Mouse (Mus musculus) ZHBTc4 (cell line): ENCODE data around the gene Magix.

Experiments
- DNase-seq: peaks from one replicate; pipeline ENCODE4 v3.0.0-alpha.2; 2011; ENCODE audit warnings: low read depth, low spot score

Magix gene

DNA sequence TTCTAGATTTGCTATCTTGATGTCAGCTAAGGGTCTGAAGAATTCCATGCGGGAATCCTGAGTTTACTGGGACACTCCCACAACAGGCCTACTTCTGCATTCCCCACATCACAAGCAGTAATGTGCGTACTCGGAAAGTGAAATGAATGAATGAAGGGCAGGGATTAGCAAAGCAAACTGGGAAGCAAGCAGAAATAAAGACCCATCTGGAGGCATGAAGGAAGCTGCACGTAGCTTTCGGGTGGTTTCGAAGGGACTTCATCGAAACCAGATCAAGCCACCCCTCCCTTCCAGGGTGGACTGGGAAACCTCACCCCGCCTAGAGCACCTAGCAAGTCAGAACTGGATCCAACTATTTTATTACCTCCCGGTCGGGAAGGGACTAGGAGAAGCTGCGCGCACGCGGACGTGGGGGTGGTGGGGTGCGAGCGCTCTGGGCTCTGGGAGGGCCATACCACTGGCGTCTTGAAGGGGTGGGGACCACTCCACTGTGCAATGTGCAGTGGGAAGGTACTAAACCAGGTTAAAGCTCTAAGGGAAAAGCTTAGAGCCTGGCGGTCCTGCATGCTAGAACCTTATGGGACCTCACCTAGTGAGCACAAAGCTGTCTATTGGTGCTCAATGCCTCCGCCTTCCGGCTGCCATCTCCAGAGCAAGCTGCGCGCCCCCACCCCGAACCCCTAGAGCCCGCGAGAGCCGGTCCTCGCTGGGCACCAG is 6.6 kb downstream of the Magix start:
- DNase-seq: peak; percentile 88

DNA sequence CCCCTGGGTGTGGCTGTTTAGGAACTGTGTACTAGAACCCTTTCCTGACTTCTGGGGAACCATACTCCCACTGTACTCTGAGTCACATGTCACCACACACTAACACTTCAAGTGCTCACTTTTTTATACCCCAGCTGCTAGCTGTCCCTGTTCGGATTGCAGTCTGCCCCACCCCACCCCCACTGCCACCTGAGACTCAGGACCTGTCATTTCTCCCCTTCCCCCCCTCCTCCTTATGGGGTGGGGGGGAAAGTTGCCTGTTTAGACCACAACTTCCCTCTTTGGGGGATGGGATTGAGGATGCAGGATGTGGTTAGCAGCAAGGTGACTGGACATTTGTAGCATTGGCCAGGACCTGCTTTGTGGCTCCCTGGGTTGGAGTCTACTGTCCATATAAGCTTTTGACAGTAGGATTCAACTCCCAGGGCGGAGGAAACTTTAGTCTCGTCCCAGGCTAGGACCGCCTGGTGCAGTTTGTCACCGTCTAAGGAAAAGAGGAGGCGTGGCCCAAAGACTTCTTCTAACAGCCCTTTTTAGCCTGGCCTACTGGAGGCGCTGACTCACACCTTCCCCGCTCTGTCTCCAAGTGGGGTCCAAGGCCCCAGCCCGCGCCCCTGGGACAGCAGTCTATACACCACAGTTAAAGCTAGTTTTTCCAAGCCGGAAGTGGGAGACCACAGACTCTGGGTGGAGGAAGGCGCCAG is 7.3 kb downstream of the Magix start:
- DNase-seq: peak; percentile 76

DNA sequence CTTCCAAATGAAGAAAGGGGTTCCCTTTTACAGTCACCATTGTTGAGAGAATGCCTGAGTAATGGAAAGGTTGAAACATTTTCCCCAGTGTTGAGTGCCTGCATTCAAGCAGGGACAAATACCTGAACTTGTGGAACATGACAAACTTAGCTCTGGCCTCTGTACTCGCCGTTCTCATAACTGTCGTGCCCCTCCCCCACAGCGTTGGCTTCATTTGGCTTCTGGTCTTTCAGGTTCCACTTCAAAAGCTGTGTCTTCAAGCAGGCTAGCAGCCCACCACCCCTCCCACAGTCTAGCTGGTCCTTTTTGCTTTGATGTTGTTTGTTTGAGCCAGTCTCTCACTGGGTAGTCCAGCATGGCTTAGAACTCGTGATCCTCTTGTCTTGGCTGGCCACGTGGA is 8.3 kb downstream of the Magix start:
- DNase-seq: no peak

DNA sequence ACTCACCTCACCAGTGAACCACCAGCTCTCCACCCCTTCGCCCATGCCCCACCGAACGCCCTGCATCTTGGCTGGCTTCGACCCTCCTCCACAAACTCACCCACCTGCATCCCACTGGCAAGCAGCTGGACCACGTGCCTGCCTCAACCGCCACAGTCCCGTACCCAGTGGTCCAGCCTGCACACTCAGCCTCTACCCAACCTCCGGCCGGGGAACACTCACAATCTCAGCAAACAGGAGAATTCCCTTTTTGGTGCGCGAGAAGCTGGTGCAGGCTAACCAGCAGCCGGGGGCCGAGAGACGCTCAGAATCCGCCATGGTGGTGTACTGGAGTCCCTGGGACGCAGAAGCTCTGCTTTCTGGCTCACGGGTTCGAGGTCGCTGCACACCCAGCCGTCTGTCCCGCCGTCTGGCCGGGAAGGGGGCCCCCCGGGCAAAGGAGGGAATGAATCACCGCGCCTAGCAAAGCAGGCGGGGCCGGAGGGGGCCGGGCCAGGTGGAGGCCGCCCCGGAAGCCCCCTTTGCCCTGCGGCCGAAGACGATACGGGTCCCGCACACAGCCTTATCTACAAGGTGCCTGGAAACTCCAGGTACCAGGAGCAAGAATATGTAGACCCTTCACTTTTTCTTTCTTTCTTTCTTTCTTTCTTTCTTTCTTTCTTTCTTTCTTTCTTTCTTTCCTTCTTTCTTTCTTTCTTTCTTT is 10.0 kb downstream of the Magix start, which contains the start of gene Plp2:
Gene Plp2 (minus strand): TSS at position 470 of the 703 bp plus-strand sequence.
- peak; percentile 55 for DNase-seq

DNA sequence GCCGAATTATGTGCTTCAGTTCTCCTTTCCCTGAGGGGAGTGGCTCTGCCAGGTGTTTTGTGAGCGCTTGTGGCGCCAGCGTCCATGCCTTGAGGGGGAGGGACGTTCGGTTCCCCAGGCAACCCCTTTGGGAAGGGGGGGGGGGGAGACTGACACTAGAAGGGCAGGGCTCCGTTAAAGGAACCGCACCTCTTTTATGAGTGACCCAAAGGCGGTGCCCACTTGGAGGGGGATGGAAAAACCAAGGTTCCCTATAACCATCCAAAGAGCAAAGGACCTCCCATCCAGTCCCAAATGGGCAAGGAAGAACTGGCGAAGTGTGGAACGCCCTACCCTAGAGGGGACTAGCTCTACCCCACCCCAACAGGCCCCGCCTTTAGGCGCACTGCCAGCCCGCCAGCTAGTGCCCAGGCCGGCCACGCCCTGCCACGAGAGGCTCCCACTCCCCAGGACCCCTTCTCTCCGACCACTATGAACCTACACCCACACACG is 10.6 kb downstream of the Magix start:
- peak; percentile 79 for DNase-seq

DNA sequence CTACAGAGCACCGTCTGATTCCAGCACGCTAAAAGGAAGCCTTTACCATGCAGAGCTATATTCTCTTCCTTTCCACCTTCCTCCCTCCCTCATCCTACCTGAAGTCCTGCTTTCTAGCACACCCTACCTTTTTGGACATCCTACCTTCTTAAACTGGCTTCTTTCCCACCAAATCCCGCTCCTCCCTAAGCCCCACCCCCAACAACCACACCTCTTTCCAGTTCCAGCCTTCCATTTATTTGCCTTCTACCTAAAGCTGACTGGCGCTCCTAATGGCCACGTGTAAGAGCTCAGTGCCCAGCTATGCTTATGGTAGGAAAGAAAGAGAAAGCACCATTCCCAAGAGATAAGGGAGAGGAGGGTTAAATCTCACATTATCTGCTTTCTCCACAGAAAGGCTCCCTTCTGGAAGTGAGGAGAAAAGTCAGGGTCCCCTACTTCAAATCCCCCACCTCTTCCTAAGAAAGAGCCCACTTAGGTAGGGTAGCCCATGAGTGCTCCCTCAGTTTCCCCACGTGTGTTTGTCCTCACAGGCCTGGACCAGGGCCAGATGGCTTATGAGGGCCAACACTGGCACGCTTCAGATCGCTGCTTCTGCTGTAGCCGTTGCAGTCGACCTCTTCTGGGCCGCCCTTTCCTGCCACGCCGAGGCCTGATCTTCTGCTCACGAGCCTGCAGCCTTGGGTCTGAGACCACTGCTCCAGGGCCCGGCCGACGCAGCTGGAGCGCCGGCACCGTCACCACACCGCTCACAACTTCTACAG is 15.1 kb downstream of the Magix start:
- no peak for DNase-seq

DNA sequence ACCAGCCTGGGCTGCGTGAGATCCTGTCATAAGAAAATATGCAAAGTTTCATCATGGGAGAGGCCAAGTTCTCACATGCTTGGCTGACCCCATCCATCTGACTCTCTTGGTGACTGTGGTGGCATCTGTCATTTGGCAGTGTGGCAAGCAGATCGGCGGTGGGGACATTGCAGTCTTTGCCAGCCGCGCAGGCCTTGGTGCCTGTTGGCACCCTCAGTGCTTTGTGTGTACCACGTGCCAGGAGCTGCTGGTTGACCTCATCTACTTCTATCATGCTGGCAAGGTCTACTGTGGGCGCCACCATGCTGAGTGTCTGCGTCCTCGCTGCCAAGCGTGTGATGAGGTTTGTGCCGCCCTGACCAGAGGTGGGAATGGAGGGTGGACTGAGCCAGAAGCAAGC is 16.3 kb downstream of the Magix start:
- no peak for DNase-seq

DNA sequence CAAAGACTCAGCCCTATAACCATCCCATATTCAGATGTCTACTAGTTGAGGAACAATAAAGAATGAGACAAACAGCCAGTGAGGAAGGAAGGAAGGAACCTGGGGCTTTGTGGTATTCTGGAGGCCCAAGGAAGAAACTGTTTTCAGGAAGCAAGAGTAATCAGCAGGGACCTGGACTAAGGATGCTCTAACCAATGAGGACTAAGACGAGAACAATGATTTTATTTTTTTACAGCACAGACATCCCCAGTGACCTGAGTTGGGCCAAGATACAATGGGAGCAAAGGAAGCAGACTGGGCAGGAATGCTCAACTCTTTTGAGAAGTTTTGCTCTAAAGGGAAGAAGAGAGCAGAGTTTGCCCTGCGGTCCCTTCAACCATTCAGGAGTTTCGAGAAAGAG is 18.1 kb downstream of the Magix start:
- DNase-seq: no peak

DNA sequence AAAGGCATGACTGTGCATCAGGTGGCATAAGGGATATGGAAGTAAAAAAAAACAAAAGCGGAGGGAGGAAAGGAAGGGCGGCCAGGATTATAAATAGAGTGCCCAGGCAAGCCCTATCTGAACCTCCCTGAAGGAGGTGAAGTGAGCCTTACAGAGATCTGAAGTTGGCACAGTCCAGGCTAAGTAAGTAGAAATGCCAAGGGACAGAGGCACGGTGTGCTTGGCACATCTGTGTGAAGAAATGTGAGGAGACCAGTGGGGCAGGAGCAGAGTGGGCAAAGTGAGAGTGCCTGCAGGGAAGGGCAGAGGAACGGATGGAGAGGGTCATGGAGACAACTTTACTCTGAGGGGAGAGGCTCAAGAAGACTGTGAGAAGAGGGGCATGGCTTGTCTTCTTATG is 20.0 kb downstream of the Magix start:
- DNase-seq: no peak

DNA sequence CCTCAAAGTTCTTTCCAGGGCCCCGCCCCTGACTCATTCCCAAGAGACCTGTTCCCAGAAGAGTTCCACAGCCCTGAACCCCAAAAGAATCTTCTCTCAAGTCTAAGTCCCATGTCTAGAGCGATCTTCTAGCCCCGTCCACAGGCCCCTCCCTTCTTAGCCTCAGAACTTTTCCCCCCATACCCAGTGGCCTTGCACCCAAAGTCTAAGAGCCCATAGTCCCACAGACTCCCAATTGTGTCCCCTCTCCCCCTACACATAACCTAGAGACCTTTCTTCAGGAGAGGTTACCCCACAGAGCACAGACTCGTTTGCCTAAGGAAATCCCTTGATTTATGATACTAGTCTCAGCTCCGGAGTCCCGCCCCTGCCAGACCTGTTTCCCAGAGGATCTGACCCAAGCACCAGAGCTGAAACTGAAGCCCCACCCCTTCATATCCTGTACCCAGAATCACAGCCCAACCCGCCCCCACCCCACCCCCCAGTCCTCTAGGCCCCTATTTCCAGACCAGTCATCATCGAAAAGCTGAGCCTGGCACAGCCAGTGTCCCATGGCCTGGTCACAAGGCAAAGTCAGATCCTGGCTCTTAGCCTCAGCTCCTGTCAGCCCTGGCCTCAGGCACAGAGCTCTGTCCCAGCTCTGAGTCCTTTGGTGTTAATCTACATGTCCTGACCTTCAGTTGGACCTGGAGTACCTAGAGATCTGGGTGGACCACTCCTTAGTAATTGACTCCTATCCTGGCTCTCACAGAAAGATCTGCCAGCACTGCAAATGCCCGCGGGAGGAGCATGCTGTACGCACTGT is 22.1 kb downstream of the Magix start:
- peak; percentile 42 for DNase-seq

DNA sequence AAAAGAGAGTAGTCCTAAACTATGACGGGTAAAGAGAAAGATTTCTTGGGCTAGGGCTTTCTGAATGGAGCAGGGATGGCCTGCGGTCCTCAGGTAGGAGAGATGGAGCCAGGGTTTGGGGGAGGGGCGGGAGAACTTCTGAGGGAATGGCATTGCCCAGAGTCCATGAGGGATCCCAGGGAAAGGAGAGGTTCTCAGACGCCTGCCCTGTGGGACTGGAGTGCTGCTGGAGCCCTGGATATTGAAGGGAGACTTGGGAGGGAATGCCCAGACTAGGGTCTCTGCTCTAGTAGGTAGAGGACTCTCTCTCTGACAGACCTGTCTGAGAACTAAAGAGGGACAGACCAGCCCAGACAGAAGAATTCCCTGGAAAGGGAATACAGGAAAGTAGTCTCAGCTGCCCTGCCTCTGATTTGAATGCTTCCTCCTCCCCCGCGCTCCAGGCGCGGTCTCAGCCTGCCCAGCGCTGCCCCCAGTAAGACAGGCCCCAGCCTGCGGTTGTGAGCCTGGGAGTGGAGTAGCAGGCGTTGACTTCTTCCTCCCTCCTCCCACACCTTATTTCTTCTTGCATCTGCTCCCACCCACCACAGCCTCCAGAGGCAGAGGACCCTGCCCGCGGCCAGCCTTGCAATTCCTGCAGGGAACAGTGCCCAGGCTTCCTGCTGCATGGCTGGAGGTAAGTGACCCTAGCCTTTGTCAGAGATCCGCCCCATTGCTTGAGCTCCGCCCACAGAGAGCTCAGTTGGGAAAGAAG is 22.8 kb downstream of the Magix start:
- DNase-seq: peak; percentile 62

DNA sequence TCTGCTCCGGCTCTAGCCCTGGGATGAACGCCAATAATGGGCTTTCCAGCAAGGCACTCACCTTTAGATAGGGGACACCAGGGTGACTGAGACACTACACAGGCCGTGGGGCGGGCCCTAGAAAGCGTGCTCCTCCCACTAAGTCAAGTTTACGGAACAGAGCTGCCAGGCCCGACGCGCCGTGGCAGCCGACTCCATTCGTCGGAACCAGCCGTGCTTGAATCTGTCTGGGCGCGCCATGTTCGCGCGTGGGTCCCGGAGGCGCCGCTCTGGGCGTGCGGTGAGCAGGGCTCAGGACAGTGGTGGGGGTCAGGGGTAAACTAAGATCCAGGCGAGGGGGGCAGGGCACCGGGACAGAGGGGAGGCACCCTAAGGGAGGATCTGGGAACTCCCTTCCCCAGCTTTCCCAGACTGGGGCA is 23.8 kb downstream of the Magix start, which contains the start of gene Prickle3:
Gene Prickle3 (plus strand): TSS at position 40 of the 419 bp plus-strand sequence.
- peak; percentile 46 for DNase-seq

DNA sequence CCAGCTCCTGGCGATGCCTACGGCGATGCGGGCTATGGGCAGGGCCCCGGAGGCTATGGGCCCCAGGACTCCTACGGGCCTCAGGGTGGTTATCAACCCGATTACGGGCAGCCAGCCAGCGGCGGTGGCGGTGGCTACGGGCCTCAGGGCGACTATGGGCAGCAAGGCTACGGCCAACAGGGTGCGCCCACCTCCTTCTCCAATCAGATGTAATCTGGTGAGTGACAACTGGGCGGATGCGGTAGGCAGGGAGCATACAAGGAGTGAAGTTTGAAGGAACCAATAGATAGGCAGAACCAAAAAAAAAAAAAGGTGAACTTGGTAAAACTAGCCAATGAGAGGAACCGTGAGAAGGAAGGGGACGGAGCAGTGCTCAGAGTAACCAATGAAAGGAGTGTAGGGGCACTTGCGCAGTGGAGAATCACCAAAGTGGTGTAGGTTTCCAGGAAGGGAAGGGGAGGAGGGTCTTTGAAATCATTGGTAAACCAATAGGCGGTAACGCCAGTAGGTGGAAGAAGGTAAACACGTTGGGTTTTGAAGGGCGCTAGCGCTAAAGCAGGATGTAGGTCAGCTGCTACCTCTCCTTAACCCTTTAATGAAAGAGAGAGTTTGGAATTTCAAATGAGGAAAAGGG is 32.3 kb downstream of the Magix start:
- peak; percentile 95 for DNase-seq

DNA sequence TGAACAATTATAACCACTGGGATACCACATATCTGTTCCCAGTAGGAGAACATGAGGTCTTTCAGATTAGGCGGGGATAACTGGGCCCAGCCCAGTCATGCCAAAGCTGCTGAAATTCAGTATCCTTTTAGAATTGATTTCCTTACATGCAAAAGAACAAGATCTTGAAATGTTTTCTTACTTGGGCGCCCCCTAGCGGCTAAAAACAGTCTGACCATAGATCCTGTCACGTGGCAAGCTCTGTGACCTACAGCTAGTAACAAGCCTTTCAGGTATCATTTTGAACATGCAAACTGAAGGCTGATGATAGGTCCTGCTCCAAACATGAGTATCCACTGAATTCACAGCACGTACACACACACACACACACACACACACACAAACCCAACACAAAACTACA is 35.7 kb downstream of the Magix start:
- peak; percentile 84 for DNase-seq

DNA sequence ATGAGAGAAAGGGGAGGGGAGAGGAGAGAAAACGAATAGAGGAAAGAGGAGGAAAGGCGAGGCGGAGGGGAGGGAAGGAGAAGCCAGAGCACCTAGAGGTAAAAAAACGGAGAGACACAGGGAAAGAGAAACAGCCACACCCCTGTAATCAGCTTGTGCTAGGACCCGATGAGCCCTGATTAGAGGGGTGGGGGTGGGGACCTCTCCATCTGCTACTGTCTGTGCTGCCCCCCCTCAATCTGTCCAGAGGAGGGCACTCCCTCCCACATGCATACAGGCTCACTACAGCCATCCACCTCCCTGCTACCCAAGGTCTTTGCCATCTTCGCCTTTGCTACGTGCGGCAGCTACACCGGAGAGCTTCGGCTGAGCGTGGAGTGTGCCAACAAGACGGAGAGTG is 40.3 kb downstream of the Magix start:
- DNase-seq: no peak

DNA sequence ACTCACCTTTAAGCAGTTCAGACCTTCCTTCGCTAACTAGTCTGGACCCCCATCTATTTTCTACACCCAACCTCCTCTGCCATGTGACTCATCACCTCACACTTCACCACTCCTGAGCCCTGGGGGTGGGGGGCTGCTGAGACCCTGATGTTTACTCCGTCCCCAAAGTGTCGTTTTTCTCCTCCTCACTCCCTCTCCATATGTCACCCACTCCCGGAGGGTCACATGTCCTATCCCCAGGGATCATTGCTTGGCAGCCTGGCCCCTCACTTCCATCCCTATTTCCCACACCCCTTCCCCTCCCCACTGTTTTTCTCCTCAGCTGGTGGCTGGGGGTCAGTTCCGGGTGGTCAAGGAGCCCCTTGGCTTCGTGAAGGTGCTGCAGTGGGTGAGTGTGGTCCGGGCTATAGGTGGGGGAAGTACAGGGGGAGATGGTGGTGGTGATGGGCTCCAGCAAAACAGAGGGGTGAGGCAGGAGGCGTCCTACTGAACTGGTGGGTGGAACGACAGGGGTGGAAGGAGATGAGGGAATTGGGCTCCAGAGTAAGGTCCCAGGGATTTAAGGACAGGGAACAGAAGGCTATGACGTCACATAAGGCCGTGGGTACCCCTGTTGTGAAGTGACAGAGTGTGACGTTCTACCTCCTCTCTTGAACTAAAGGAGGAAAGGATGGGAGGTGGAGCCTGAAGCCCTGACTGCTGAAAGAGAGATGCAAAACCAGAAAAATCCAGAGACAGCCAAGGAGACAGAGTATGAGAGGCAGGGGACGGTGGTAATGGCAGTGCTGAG is 41.3 kb downstream of the Magix start:
- DNase-seq: no peak

DNA sequence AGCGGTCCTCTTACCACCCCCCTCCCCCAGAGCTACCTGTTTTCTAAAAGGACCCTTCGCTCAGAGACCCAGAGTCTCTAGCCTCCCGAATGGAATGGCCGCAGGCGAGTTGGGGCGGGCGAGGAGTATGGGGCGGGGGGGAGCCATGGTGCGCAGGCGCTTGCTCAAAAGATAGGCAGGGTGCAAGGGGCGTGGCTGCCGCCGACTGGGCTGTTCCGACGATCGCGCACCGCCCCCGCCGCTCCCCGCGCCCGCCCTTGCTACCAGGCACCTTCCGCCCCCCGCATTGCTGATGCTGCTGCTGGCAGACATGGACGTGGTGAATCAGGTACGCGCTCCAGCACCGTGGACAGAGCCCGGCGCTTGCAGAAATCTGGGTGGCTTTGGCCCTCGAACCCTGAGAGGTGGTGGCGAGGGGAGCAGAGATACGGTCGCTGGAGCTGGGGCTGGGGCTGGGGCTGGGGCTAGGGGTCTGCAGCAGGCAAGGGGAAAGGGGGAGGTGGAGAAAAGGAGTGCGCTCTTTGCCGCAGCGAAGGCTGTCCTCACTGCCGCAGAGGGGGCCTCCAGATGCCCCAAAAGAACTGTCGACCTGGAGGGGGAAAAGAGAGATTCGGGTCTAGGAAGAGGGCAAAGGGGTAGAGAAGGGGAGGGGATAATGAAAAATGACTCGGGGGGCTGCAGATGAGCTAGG is 42.5 kb downstream of the Magix start, which contains the start of gene Syp:
Gene Syp (plus strand): TSS at position 71 of the 691 bp plus-strand sequence.
- peak; percentile 92 for DNase-seq

DNA sequence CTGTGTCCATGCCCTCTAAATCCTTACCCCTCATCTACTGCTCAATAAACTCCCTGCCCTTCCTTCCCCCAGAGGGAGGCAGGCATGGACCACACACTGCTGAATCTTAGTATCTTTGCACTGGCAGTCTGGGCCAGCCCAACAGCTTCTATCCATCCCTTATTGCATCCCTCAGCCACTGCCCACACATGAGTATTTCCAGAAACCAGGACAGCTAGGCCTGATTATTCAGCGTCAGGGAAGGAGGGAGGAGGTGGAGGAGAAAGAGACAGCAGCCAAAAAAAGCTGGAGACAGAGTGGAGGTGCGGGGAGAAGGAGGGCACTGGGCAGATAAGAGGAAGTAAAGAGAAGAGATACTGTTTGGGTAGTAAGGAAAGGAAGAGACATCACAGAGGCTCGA is 46.0 kb downstream of the Magix start:
- DNase-seq: no peak
